ENCODE assay signal across 8 mouse cellular contexts in the genomic region with DNA sequence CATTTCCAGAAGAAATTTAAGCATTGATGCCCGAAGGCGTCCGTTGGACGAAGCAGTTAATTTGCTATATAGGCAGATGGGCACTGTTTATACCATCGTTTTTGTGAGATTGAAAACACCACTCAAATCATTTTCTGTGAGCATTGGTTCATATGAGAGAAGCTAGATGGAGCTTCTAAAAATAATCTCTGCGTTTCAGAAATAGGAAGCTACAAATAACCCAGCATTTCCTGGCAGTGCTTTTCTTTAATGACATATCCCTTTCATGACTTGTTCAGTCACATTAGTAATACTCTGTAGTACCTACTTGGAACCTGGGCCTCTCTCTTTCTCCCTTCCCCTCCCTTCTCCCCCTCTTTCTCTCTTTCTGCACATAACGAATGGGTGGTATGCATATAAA. TPM values are rescaled to one million over a fixed set of nuclear protein-coding genes. Genes with fewer than 3 reads are reported as not detected.
DNase-seq lines count a peak whose midpoint lies in the region; ATAC-seq and TF ChIP-seq lines count a peak whose summit lies in the region.

No protein-coding gene starts in this region.

- H3K79me2 ChIP-seq in heart, adult 2 months (replicated peaks; ENCODE audit: control insufficient read depth, insufficient read depth, low read length) = peaks cover 5% of the 10 kb centered on the region; the same call in 1 of the 2 replicates

- no peak for DNase-seq in heart, adult 2 months
- DNase-seq in heart, adult 8-10 months (ENCODE audit: low spot score) = no peak
- DNase-seq in CD4-positive, CD25-positive, alpha-beta regulatory T cell, adult 2 months (ENCODE audit: low read depth, low spot score) = peak; percentile 11
- no peak for DNase-seq in forebrain, embryonic 11.5 days (ENCODE audit: low spot score)
- no peak for DNase-seq in T-cell, adult 2 months (ENCODE audit: low spot score)
- no peak for DNase-seq in kidney, postnatal 36 days

- intact Hi-C loops in heart, adult 2 months (cut with DNase I) = no loop called here

- no peaks in the 10 kb centered on the region for H3K9me3 ChIP-seq in forebrain, embryonic 11.5 days (ENCODE audit: control insufficient read depth, low read length)
- H3K9me3 ChIP-seq in liver, embryonic 12.5 days (replicated peaks) = no peaks in the 10 kb centered on the region

- H3K36me3 ChIP-seq in heart, adult 2 months (ENCODE audit: control insufficient read depth, insufficient read depth, low read length) = peaks cover 6% of the 10 kb centered on the region
- H3K36me3 ChIP-seq in forebrain, embryonic 11.5 days (ENCODE audit: control insufficient read depth, insufficient read depth, low read length) = no peaks in the 10 kb centered on the region
- H3K36me3 ChIP-seq in liver, embryonic 12.5 days = peaks cover 13% of the 10 kb centered on the region; the same call in 1 of the 2 replicates

- peak overlapping the region; percentile 100 for H3K9ac ChIP-seq in heart, adult 2 months (ENCODE audit: low read depth, low read length)
- peak overlapping the region; percentile 92 for H3K9ac ChIP-seq in forebrain, embryonic 11.5 days (ENCODE audit: low read length)
- peak overlapping the region; percentile 90 for H3K9ac ChIP-seq in liver, embryonic 12.5 days

- peaks cover 3% of the 10 kb centered on the region for H3K4me1 ChIP-seq in heart, adult 2 months (ENCODE audit: control insufficient read depth, insufficient read depth, low read length)
- H3K4me1 ChIP-seq in forebrain, embryonic 11.5 days (replicated peaks; ENCODE audit: control insufficient read depth, insufficient read depth, low read length) = peaks cover 5% of the 10 kb centered on the region; the same call in 1 of the 2 replicates
- H3K4me1 ChIP-seq in liver, embryonic 12.5 days = peaks cover 13% of the 10 kb centered on the region

- peak overlapping the region; percentile 82 for H3K4me3 ChIP-seq in heart, adult 2 months
- peak overlapping the region; percentile 75 for H3K4me3 ChIP-seq in forebrain, embryonic 11.5 days (ENCODE audit: low read depth, low read length)
- peak overlapping the region; percentile 96 for H3K4me3 ChIP-seq in liver, embryonic 12.5 days

- WGBS in heart, adult 2 months = 13% methylated on average over 7 of the region's 7 CpGs
- 43% methylated on average over 7 of the region's 7 CpGs for WGBS in forebrain, embryonic 11.5 days
- WGBS in liver, embryonic 12.5 days (ENCODE audit: insufficient replicate concordance) = 23% methylated on average over 7 of the region's 7 CpGs

- H3K27me3 ChIP-seq in heart, adult 2 months (ENCODE audit: control insufficient read depth, insufficient read depth, low read length) = peaks cover 2% of the 10 kb centered on the region; the same call in 1 of the 2 replicates
- no peaks in the 10 kb centered on the region for H3K27me3 ChIP-seq in forebrain, embryonic 11.5 days (ENCODE audit: control insufficient read depth, insufficient read depth, low read length)
- peaks cover 14% of the 10 kb centered on the region for H3K27me3 ChIP-seq in liver, embryonic 12.5 days (replicated peaks)

- TF ChIP-seq EP300 in heart, adult 2 months (IDR thresholded peaks at IDR 0.05; ENCODE audit: insufficient read depth, low read depth, low read length) = no peak

- TF ChIP-seq POLR2A in heart, adult 2 months (IDR thresholded peaks at IDR 0.05; ENCODE audit: insufficient read depth, low read depth, low read length) = no peak

- TF ChIP-seq CTCF in heart, adult 2 months (IDR thresholded peaks at IDR 0.05) = no peak

- H3K27ac ChIP-seq in heart, adult 2 months = peak overlapping the region; percentile 97
- H3K27ac ChIP-seq in forebrain, embryonic 11.5 days (ENCODE audit: low read depth, low read length) = no peak overlapping the region
- H3K27ac ChIP-seq in liver, embryonic 12.5 days = peak overlapping the region; percentile 82; the same call in 1 of the 2 replicates

- peak overlapping the region; percentile 50 for H3K4me2 ChIP-seq in forebrain, embryonic 11.5 days (ENCODE audit: low read depth, low read length, severe bottlenecking)
- H3K4me2 ChIP-seq in liver, embryonic 12.5 days = peak overlapping the region; percentile 78

- no peak for ATAC-seq in forebrain, embryonic 11.5 days (replicated peaks; ENCODE audit: low FRiP score)
- no peak for ATAC-seq in liver, embryonic 12.5 days
- no peak for ATAC-seq in monocyte, adult 5-6 weeks (replicated peaks; ENCODE audit: insufficient number of reproducible peaks, low FRiP score, low TSS enrichment, poor library complexity, severe bottlenecking)

RNA-seq across cellular contexts. Expression of a gene that starts 0.7 kb away (rescaled TPM):
- total RNA-seq in heart, adult 2 months (2021) = 10 to 100 TPM; 26.7 to 29.9 TPM
- 26.0 and 44.2 TPM in 2 replicates for polyA plus RNA-seq in heart, adult 2 months (2012; rRNA removed)
- 10 to 100 TPM; 25.1 to 33.1 (median 29.1) TPM for total RNA-seq in heart, adult 8-10 months (2022)
- polyA plus RNA-seq in forebrain, embryonic 11.5 days (2014; fragmentation: Nextera tagmentation; extraction: Ambion mirVana) = 80.3 and 85.0 TPM in 2 replicates
- 23.2 and 24.2 TPM in 2 replicates for polyA plus RNA-seq in liver, embryonic 12.5 days (2016; fragmentation: Nextera tagmentation; extraction: Ambion mirVana)
- total RNA-seq in monocyte, adult 5-6 weeks (2017) = 20.4 to 28.0 TPM (median 27.2 TPM) in 3 replicates

RNA-seq across cellular contexts. Expression of a gene that starts 26.0 kb away (rescaled TPM):
- total RNA-seq in heart, adult 2 months (2021) = 10 to 100 TPM; 35.0 to 43.1 TPM
- polyA plus RNA-seq in heart, adult 2 months (2012; rRNA removed) = 29.3 and 43.4 TPM in 2 replicates
- total RNA-seq in heart, adult 8-10 months (2022) = 10 to 100 TPM; 45.8 to 67.7 (median 56.3) TPM
- 3.1 and 4.0 TPM in 2 replicates for polyA plus RNA-seq in forebrain, embryonic 11.5 days (2014; fragmentation: Nextera tagmentation; extraction: Ambion mirVana)
- 2.8 and 3.9 TPM in 2 replicates for polyA plus RNA-seq in liver, embryonic 12.5 days (2016; fragmentation: Nextera tagmentation; extraction: Ambion mirVana)
- total RNA-seq in monocyte, adult 5-6 weeks (2017) = 82.6 to 132 TPM (median 121 TPM) in 3 replicates

RNA-seq across cellular contexts. Expression of a gene that starts 36.6 kb away (rescaled TPM):
- 1 to 10 TPM; 7.9 to 9.2 TPM for total RNA-seq in heart, adult 2 months (2021)
- 3.2 and 6.9 TPM in 2 replicates for polyA plus RNA-seq in heart, adult 2 months (2012; rRNA removed)
- total RNA-seq in heart, adult 8-10 months (2022) = 1 to 10 TPM; 8.1 to 9.4 (median 8.6) TPM
- 6.8 and 9.6 TPM in 2 replicates for polyA plus RNA-seq in forebrain, embryonic 11.5 days (2014; fragmentation: Nextera tagmentation; extraction: Ambion mirVana)
- polyA plus RNA-seq in liver, embryonic 12.5 days (2016; fragmentation: Nextera tagmentation; extraction: Ambion mirVana) = 1.8 and 2.4 TPM in 2 replicates
- 1.1 to 3.7 TPM (median 1.6 TPM) in 3 replicates for total RNA-seq in monocyte, adult 5-6 weeks (2017)
